Mouse (Mus musculus) kidney, adult 2 months (tissue): ENCODE data around the gene Zbtb45.

Source experiments
- CTCF ChIP-seq: fragments of 200-500 bp; conservative IDR thresholded peaks from 2 replicates; pipeline ENCODE4 v1.5.1; 2011; ENCODE audit warnings: low read depth, mild to moderate bottlenecking, control low read depth, low read length, moderate library complexity, mixed read lengths; ENCODE audit not compliant: insufficient read depth, insufficient read length
- POLR2A ChIP-seq: fragments of 200-500 bp; IDR thresholded peaks from one replicate; pipeline ENCODE4 v1.6.1; 2011; ENCODE audit warnings: low read depth, low read length, control low read depth

GRCm38 (mm10) chr7:13025511-13026112, 15.8 kb upstream of the Zbtb45 start:
- TF ChIP-seq POLR2A (no peak), CTCF (no peak)
